In genomic region chr9:50451456-50452218, GRCm38 (mm10) we compare ENCODE assay signal across 9 mouse cellular contexts. TPM values are rescaled to one million over a fixed set of nuclear protein-coding genes. Genes with fewer than 3 reads are reported as not detected.
DNase-seq lines count a peak whose midpoint lies in the region.
"Had no signal": no experiment of that assay in that cellular context is flagged by ENCODE, and none has a peak within 500 bp of the region (broad histone marks: within the 10 kb centered on the region; RNA-seq: fewer than 3 reads in every experiment).

No protein-coding gene starts in this region.

- no peaks in the 10 kb centered on the region for H3K27me3 ChIP-seq in midbrain, embryonic 10.5 days (ENCODE audit: low read depth, poor library complexity, severe bottlenecking)
- H3K27me3 ChIP-seq: embryonic facial prominence, embryonic 13.5 days had no signal

- 64% methylated on average over 9 of the region's 9 CpGs for WGBS in midbrain, embryonic 10.5 days

- no peak overlapping the region for H3K4me3 ChIP-seq in midbrain, embryonic 10.5 days
- H3K4me3 ChIP-seq: embryonic facial prominence, embryonic 13.5 days had no signal

- H3K4me1 ChIP-seq in midbrain, embryonic 10.5 days: peaks cover 23% of the 10 kb centered on the region

- no peaks in the 10 kb centered on the region for H3K9me3 ChIP-seq in midbrain, embryonic 10.5 days (replicated peaks)
- H3K9me3 ChIP-seq: embryonic facial prominence, embryonic 13.5 days had no signal

- peak; percentile 27 for DNase-seq in embryo, embryonic 10 days (ENCODE audit: low spot score)
- no peak for DNase-seq in embryo, embryonic 9.5 days (ENCODE audit: extremely low spot score)
- peak; percentile 44 for DNase-seq in thymus, postnatal 4 days
- DNase-seq in thymus, postnatal 36 days: no peak
- DNase-seq in layer of hippocampus, adult 9-10 months (ENCODE audit: low spot score): peak; percentile 65
- DNase-seq in midbrain, embryonic 10.5 days (ENCODE audit: low spot score): peak; percentile 35
- no peak for DNase-seq in spleen, postnatal 14 days (ENCODE audit: low spot score in 2 of 2)
- DNase-seq in gastrocnemius, postnatal 4 days (ENCODE audit: low spot score in 2 of 2): no peak

- peak overlapping the region; percentile 77 for H3K27ac ChIP-seq in midbrain, embryonic 10.5 days (replicated peaks)
- H3K27ac ChIP-seq: embryonic facial prominence, embryonic 13.5 days had no signal

- H3K36me3 ChIP-seq in midbrain, embryonic 10.5 days: no peaks in the 10 kb centered on the region
- H3K36me3 ChIP-seq: embryonic facial prominence, embryonic 13.5 days had no signal

RNA-seq across cellular contexts. Expression of gene Plet1, which starts 42.7 kb away (rescaled TPM):
- 0.32 and 0.36 TPM in 2 replicates for polyA plus RNA-seq in midbrain, embryonic 10.5 days (2016; fragmentation: Nextera tagmentation; extraction: Ambion mirVana)
- total RNA-seq in gastrocnemius, postnatal 4 days (2021): not detected

Comparison
In these comparisons a context has a peak if more than half of its experiments do, and no peak if none do; other contexts are left out.
1. DNase-seq: peak in embryo, embryonic 10 days (single experiment), thymus, postnatal 4 days (single experiment), layer of hippocampus, adult 9-10 months (single experiment) and midbrain, embryonic 10.5 days (single experiment); none in embryo, embryonic 9.5 days (single experiment), thymus, postnatal 36 days (0 of 2), spleen, postnatal 14 days (0 of 2) and gastrocnemius, postnatal 4 days (0 of 2).